10 mouse cellular contexts compared by ENCODE assay signal in the genomic region with DNA sequence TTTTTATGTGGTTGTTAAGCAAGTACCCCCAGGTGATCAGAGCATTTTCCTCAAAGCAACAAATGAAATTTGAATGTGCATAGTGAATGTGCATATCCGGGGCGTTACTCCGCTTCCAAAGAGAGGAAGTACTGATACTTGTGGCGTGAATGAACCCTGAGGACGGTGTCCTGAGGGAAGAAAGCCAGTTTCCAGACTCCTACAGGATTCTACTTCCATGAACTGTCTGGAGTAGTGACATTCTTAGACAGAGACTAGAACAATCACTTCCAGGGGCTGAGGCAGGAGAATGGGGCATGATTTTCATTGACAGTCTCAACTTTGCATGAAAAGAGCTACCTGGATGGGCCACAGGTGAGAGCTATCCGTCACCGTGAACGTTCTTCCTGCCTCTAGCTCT.
"Had no signal": no experiment of that assay in that cellular context is flagged by ENCODE, and none has a peak within 500 bp of the region (broad histone marks: within the 10 kb centered on the region; RNA-seq: fewer than 3 reads in every experiment).

No protein-coding gene starts in this region.

- H3K4me1 ChIP-seq: liver, embryonic 13.5 days had no signal

- H3K4me3 ChIP-seq: liver, embryonic 13.5 days had no signal

- H3K27me3 ChIP-seq: liver, embryonic 13.5 days had no signal

- H3K36me3 ChIP-seq: liver, embryonic 13.5 days had no signal

- H3K27ac ChIP-seq: kidney, postnatal 0 days; liver, embryonic 13.5 days had no signal

- H3K9ac ChIP-seq: liver, embryonic 13.5 days had no signal

- DNase-seq: kidney, adult 9 months; kidney, postnatal 25 days; left cerebral cortex, postnatal 4 days; liver, embryonic 13.5 days; lung, adult 2 months; lung, postnatal 14 days; lung, postnatal 4 days; midbrain, embryonic 14.5 days had no signal

- H3K4me2 ChIP-seq: liver, embryonic 13.5 days; midbrain, embryonic 11.5 days had no signal
